Mouse (Mus musculus) T-helper 2 cell (primary cell): Measurements from ENCODE around the gene Mmd2.

Source experiments
- in situ Hi-C: fragments of 300-600 bp; cut with MboI, MseI; formaldehyde crosslinking; loops from one replicate; pipeline ENCODE4 v1.15.1; 2025; ENCODE audit warnings: high pct_unique_total_duplicates

Mmd2 gene

DNA sequence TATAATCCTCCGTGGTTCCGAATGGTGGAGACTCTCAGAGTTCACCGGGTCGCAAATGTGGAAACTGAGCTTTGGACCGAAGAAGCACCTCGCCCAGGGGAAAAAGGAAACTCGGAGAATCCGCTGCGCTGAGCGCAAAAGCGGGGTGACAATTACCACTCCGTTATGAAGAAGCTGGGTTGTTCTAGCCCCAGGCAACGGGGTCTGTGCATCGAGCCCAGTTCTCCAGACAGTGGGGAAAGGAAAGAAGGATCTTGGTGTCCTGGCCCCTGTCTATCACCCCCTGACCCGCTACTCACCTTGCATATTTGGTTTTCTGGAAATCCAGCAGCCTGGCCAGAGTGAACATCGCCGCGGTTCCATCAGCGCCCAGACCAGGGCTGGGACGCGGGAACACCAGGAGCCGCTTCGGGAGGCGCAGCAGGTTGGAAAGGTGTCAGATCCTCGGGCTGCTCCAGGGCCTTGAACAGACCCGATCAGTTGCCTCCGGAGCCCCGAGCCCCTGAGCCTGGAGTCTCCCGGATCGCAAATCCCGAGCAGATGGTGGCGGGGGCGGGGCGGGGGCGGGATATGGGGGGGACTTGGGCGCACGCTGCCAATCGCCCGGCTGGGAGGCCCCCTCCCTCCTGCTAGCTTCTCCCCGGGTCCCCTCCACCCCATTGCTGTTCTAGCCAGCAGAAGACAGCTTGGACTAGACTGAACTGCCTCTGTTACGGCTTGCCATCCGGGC lies at the start of gene Mmd2:
Gene Mmd2 (minus strand): TSS at position 542 of the 730 bp plus-strand sequence.
- in situ Hi-C loops, result no loop called here

DNA sequence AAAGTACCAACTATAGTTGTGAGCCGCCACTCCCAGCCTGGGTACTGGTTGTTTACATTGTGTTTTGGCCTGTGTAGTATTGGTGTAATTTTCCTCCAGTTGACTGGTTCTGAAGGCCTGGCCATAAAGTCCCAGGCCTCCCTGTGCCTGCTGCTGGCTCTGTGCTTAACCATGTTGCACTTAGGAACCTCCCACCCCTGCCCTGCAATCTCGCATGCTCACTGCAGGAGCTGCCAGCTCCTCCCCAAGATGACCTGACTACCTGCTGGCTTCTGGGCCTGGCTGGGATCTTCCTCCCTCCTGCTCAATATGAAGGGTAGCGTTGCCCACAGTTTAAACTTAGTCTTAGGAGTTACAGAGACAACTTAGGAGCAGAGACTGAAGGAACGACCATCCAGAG lies 43.7 kb upstream of the Mmd2 start:
- in situ Hi-C loops, result no loop called here

DNA sequence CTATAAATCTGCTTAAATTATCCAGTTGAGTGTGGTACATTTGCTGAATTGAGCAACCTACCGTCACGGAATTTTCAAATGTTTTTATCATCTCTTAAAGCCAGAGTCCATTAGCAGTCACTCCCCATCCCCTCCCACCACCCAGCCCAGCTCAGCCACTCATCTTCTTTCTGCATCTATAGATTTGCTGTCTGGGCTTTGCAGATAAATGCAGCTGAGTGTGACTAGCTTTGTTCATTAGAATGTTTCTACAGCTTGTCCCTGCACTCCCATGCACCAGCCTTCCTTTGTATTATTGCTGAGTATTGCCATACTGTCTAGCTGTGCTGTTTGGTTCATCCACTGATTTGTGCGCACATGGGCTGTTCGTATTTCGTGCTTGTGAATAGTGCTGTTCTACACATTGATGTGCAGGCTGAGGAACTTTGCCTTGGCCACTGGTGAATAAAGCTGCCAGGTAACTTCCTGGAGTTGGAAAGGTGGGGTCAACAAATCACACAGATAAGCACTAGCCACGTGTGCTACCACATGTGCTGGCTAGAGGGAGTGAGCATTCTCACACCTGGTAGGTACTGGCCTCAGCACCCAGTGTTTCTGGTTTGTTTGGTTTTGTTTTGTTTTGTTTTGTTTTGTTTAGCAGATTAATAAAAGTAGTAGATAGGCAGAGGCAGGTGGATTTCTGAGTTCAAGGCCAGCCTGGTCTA lies 42.3 kb upstream of the Mmd2 start:
- in situ Hi-C loops, result no loop called here

DNA sequence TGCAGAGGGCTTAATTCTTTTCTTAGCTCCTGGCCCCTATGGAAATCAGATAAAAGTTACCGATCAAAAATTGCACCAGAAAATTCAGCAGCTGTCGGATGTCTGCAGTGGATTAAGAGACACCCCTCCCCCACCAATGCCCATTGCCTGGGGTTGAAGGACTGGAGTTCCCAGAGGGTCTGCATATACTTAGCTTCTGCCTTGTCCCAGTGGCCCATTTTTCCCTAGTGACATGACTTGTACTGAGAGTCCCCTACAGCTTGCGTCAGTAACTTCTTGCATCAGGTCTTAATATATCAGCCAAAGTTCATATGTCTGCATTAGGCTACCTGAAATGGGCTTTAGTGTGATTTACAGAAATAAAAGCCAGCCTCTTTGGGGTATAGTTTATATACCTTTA lies 41.8 kb upstream of the Mmd2 start:
- in situ Hi-C loops, result no loop called here

DNA sequence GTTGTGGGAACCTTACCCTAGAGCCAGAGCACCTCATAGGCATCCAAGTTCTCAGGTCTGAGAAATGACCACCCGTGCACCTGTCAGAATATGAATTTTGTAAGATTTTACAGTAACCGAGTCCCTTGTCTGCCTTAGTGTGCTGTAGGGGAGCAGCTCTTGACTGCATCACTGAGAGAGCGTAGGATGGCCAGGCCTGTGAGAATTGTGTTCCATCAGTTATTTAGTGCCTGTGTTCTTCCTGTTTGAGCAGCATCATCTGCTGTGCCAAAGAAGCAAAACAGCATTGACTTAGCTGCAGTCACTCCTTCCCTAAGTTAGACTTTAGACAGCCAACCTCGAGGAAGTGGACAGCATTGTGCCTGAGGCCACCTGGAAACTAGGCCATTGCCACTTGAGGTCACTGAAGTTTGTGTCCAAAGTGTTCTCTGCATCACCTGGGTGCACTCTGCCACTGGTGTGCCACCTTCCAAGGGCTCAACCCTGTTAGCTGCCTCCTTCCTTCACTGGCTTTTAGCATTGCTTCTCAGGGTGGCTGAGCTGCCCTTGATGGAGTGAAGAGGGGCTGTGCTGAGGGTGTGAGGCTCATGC lies 41.0 kb upstream of the Mmd2 start:
- in situ Hi-C loops, result no loop called here

DNA sequence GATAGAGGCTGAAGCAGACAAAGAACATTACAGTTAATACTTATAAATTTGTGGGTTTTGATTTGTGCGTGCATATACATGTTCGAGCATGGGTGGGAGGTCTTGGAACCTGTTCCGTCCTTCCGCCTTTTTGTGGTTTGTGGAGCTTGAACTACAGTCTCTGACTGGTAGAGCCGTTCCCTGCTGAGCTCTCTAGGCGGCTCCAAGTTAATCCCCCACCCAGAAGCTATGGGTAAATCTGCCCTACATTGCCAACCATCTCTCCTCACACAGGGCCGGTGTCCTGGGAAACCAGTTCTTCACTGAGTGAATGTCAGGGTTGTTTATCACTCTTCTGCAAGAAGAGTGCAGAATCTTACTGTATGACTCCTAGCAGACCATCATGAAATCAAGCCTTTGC lies 39.6 kb upstream of the Mmd2 start:
- in situ Hi-C loops, result no loop called here

DNA sequence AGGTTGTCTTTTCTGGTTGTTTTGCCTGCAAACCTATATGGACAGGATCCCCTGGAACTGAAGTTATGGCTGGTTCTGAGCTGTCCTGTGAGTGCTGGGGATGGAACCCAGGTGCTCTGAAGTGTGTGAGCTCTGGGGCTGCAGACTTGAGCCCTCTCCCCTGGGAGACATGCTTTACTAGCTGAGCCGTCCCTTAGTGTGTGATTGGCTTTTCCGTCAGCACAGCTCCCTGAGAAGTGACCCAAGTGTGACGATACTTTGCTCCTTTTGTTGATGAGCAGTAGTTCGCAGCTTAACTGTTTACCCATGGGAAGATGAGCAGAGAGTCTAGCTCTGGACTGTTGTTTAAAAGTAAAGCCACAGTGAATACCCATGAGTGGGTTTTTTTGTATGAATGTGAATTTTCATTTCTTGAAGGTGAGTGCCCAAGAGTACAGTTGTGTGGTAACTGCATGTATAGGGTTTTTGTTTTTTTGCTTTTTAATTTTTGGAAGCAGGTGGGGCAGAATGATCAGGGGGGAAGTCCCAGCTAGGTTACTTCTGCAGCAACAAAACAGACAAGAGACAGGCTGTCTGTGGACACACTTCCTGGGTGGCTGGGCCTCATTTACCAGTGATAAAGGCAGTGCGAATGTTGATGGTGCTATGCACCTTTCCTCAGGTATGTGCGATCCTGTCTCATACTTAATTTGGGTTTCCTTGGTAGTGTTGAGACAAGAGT lies 32.9 kb upstream of the Mmd2 start:
- in situ Hi-C loops, result no loop called here

DNA sequence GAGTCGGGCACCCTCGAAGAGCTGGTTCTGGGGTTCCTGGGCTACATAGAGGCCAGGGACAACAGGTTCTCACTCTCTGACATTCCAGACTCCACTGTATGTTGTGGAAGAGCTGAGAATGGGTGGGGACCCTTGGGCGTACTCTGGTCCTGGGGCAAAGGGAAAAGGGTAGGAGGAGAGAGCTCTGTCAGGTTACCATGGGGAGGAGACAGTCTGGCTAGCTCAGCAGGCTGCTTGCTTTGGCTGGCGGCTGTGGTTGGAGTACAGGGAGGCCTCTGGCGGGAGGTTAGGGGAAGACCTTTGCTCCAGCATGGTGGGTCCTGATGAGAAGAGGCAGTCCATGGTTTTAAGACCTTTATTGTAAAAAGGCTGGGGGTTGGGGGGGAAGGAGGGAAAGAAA lies 31.5 kb upstream of the Mmd2 start:
- in situ Hi-C loops, result no loop called here

DNA sequence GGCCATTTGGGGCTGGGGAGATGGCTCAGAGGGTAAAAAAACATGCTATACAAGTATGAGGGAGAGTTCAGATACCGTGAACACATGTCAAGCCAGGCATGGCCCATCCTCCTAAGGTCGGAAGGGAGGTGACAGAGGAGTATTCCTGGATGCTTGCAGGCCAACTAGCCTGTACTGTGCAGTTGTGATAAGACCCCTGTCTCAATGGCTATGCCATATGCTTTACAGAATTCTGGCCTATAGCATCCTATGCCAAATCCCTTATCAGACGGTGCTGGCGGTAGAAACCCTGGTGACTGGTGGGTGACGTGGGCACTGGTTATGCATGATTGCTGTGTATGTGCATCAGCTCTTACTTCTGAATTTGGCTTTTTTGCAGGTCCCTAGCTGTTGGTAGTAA lies 29.2 kb upstream of the Mmd2 start:
- in situ Hi-C loops, result no loop called here

DNA sequence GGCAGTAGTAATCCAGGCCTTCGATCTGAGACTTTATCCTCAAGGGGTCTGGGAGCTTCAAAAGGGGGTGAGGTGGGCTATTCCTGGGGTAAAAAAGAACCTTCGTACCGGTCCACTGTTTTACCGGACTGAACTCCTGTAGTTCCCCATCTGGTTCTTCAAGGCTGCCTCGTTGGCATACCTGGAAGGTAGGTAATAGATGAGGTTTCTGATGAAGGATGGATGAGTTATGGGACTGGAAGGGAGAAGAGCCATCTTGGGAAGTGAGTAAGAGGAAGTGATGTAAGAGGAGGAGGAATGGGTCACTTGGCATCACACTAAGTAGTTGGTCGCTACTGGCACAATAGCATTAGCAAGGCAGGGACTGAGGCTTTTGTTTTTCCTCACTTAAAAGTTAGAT lies 21.6 kb upstream of the Mmd2 start:
- in situ Hi-C loops, result no loop called here

DNA sequence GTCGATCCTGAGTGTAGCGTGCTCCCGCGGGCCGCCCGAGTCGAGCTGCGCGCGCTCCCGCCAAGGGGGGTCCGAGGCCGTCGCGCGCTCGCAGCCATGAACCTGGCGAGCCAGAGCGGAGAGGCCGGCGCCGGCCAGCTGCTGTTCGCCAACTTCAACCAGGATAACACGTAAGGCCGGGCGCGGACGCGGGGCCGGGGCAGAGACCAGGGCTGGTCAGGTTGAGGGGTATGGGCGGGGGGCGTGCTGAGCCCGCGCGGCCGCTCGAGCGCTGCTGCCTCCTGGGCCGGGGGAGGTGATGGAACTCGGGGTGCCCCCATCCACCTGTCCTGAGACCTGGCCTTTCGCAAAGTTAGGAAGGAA lies 21.0 kb upstream of the Mmd2 start:
- in situ Hi-C loops, result no loop called here

DNA sequence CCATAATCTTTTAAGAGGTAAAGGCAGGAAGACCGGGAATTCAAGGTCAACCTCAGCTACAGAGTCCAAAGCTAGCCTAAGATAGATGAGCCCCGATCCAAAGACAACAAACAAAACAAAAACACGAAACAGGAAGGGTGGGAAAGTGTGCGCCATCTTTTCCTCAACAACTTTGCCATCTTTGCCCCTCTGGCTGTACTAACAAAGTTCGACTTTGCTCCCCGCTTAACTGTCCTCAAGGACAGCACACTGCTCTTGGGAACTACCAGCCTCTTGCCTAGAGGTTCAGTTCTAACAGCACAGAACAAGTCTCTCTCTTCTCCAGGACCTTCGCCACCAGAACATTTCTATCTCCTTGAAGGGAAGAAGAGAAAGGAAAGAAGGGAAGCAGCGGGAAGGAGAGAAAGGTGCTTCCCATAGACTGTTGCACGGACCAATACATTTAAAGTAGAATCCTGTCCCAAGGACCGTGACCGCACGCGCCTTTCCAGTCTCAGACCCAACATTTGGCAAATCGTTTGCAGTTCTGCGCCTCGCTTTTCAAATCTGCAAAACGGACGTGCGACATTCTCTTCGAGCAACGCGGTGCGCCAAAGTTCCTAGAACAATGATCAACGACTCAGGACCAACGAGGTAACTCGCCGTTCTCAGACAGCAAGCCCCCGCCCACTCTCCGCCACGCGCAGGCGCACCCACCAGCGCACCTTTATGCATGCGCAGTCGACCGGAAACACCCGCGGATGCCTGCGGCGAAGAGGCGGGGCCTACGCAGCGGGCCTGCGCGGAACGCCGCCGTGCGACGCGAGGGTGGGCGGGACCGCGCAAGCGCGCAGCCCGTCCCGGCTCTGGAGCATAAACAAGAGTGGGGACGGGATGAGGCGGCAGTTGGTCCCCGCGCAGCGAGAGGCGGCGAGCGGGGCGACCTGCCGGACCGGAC lies 20.4 kb upstream of the Mmd2 start:
- in situ Hi-C loops, result no loop called here

DNA sequence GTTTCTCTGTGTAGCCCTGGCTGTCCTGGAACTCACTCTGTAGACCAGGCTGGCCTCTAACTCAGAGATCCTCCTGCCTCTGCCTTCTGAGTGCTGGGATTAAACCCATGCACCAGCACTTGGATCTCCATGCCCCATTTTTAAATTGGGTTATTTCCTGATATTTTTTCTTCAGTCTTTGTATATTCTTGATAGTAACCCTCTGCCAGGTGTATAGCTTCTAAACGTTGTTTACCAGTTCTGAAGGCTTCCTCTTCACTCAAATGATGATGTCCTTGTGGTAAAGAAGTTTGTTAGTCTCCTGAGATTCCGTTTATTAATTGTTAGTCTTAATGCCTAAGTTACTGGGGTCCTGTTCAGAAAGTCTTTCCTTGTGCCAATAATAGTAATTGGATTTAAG lies 18.8 kb upstream of the Mmd2 start, which contains the start of gene Wipi2:
Gene Wipi2 (plus strand): TSS at position 301 of the 400 bp plus-strand sequence.
- in situ Hi-C loops, result no loop called here

DNA sequence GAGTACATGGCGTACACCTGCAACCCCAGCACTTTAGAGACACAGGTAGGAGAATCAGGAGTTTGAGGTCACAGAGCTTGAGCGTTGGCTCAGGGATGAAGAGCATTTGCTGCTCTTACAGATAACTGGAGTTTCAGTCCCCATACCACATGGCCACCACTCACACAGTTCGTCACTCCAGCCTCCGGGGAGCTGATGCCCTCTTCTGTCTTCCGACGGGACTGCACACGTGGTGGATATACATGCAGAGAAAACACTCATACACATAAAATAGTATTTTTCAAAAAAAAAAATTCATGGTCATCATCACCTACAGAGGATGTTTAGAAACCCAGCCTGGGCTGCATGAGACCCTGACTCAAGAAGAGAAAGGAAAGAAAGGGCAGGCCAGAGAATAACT lies 14.5 kb upstream of the Mmd2 start:
- in situ Hi-C loops, result loop anchor here (5.0 kb wide), 1 partner anchor 141 kb away; no protein-coding TSS in a partner anchor

DNA sequence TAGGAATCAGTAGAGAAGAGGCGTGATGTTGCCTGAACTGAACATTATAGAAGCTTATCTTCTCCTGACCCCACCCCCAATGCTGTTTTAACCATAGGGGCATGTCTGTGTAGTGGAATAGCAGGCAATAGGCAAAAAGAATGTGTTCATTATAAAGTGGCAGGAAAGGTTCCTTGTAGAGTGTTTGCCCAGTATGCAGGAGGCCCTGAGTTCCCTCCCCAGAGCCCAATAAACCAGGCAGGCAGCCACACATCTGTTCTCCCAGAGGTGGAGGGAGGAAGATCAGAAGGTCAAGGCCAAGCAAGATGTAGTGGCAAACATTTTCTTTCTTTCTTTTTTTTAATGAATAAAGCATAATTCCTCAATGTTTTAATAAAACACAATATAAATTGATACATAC lies 13.5 kb upstream of the Mmd2 start:
- in situ Hi-C loops, result loop anchor here (5.0 kb wide), 1 partner anchor 140 kb away; no protein-coding TSS in a partner anchor

DNA sequence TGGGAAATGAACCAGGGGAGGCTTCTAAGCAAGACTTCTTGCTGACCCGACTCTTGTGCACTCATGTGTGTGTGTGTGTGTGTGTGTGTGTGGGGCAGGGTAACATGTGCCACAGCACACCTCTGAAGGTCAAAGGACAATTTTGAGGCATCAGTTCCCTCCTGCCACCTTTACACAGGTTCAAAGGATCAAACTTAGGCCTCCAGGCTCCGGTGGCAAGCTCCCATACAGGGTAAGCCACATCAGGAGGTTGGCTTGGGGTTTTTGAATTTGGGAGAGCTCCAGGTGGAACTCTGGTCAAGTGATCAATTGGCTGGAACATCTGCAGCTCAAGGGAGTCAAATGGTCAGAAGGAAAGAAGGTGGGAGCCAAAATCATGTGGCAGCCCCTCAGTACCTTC lies 12.8 kb upstream of the Mmd2 start:
- in situ Hi-C loops, result loop anchor here (5.0 kb wide), 1 partner anchor 139 kb away; no protein-coding TSS in a partner anchor

DNA sequence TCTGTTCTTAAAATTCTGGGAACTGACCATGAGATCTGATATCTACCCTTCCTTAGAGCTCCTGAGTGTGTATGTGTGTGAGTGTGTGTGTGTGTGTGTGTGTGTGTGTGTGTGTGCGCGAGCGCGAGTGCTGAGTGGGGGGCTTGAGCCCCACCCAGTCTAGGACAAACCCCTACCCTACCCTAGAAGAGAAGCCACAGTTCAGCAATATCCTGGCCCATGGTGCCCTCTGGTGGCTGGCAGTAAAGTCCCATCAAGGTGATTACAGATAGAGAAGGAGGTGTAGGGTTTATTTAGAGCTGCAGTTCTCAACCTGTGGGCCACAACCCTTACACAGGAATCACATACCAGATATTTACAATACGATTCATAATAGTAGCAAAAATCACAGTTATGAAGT lies 11.3 kb upstream of the Mmd2 start:
- in situ Hi-C loops, result loop anchor here (5.0 kb wide), 1 partner anchor 138 kb away; no protein-coding TSS in a partner anchor

DNA sequence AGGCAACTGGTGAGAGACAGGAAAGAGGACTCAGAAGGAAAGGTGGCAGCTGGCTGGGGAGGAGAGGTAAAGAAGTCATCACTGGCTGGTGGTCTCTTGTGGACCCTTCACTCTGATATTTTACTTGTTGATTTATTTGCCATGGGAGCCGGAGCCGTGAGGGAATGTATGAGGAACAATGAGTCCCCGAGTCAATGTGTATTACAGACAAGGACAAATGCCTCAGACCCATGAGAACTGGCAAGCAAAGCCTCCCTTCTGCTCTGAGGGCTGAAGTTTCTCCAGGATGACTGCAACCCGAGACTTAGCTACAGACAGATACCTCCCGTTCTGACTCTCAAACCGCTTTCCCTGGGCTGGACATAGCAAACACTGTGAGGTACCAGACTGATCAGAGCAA lies 7.7 kb upstream of the Mmd2 start:
- in situ Hi-C loops, result no loop called here

DNA sequence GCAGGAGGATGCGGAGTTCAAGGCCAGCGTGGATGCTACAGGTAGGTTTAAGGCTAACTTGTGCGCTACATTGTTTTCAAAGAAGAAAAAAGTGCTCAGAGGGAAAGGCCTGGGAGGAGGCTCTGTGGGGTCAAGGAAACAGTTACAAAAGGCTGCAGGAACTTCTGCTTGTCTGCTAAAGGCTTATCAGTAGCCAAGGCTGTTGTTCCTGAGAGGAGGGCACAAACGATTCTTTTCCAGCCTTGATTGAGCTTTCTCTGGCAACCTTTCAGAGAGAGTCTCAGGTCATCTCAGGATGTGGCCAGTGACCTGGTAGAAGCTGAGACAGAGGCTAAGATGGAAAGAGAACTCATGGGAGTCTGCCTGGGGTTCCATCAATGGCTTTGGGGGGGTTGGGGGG lies 7.0 kb upstream of the Mmd2 start:
- in situ Hi-C loops, result no loop called here

DNA sequence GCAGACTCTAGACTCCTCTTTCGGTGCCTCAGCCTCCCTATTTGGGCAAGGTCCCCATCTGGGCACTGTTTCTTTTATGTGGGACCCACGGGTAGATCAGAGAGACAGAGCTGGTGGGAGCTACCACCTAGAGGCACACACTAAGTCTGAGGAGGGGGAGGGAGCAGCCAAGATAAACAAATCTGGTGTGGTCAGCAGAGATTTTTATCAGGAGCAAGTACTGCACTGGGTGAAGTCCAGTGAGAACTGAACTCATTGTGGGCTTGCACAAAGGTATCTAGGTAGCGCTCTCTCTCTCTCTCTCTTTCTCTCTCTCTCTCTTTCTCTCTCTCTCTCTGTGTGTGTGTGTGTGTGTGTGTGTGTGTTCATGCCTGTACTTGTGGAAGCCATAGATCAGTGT lies 5.9 kb upstream of the Mmd2 start:
- in situ Hi-C loops, result no loop called here

DNA sequence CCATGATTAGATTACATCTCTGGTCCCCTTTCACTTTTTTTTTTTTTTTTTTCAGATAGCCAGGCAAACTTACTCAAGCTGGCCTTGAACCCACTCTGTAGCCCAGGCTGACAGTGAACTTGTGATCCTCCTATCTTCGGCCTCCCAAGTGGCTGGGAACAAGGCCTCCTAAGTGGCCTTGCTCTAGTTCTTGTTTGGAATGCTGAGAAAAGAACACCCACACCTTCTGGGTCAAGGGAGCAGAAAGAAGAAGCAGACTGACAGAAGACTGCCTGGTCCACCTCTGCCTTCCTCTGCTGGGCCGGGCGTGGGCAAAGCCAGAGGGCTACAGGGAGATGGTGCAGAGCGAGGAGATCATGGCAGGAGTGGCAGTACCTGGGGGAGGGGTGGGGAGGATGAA lies 1.8 kb upstream of the Mmd2 start:
- in situ Hi-C loops, result no loop called here
